Mouse (Mus musculus): ENCODE data around the gene Dmrtc1b.

DNA sequence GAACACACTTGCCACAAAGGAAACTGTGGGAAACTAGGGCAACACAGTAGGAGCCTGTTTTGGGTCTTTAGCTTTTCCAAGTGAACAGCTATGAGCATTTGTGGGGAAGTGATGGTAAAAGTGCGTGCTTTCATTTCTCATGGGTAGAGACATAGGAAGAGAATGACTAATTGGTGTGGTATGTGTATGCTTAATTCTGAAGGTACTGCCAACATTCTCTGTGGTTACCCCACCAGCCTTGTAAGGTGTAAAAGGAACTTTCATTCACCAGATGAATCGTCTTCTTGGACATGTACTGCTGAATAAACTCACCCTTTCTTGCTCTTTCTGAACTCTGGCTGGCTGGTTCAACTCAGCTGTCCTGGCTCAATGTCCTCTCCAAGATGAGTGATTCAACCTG is 41.0 kb upstream of the Dmrtc1b start:
- TF ChIP-seq POLR2A (IDR thresholded peaks at IDR 0.05; ENCODE audit: borderline replicate concordance, extremely low read depth, low read depth, low read length) (no peak), CTCF (IDR thresholded peaks at IDR 0.05; ENCODE audit: insufficient read depth, low read length) (no peak)

Measured in lung, adult 2 months (tissue).